Mouse (Mus musculus): ENCODE measurements around the gene Ate1. TPM values are rescaled to one million over a fixed set of nuclear protein-coding genes. Genes with fewer than 3 reads are reported as not detected.
"Not testable (repeated sequence)": the region's sequence is repeated elsewhere in the genome, so short reads cannot be mapped to it uniquely, and the experiment has no call there.

Ate1 gene
- polyA plus RNA-seq, 1 experiment = 30.2 TPM

DNA sequence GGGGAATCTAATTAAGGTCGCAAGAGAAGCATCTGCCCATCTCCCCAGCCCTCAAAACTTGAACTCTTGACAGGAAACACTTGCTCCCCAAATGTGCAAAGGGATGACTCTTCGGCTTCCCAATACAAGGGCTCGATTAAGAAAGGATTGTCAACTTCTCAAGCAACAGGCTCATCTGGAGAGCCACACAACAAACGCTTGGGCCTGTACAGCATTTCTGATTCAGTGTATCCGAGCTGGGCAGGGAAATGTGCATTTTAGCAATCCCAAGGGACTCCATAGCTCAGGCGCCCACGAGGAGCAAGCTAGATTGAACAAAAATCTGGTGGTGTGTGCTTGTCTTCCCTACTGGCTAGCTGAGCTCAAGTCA, 26.2 kb upstream of the Ate1 start:
- TF ChIP-seq CTCF (IDR thresholded peaks at IDR 0.05; ENCODE audit: borderline replicate concordance, extremely low read depth, insufficient read depth, insufficient read length) (no peak), POLR2A (IDR thresholded peaks at IDR 0.05; ENCODE audit: borderline replicate concordance, extremely low read depth, insufficient read depth, insufficient read length, poor library complexity, severe bottlenecking) (no peak)

DNA sequence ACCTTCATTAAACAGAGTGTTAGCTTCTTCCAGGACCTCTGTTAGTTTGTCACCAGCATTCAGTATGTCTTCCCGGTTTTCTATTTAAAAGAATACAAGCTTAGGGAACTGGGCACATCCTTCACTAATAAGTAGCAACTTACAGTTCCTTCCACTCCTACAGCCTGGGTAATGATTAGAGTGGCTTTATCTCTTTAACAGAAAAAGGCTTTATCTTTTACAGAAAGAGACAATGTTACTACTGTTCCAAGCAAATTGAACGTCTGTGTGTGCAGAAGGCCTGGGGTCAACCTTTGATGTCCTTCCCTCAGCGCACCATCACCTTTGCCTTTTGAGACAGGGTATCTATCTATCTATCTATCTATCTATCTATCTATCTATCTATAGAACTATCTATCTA, 25.7 kb upstream of the Ate1 start:
- TF ChIP-seq POLR2A (IDR thresholded peaks at IDR 0.05; ENCODE audit: borderline replicate concordance, extremely low read depth, insufficient read depth, insufficient read length, poor library complexity, severe bottlenecking) (no peak), CTCF (IDR thresholded peaks at IDR 0.05; ENCODE audit: borderline replicate concordance, extremely low read depth, insufficient read depth, insufficient read length) (no peak)
- DNase-seq (ENCODE audit: low read depth) = no peak

More for the DNA sequence above, 26.2 kb upstream of the Ate1 start:
- DNase-seq (ENCODE audit: low read depth) = no peak

DNA sequence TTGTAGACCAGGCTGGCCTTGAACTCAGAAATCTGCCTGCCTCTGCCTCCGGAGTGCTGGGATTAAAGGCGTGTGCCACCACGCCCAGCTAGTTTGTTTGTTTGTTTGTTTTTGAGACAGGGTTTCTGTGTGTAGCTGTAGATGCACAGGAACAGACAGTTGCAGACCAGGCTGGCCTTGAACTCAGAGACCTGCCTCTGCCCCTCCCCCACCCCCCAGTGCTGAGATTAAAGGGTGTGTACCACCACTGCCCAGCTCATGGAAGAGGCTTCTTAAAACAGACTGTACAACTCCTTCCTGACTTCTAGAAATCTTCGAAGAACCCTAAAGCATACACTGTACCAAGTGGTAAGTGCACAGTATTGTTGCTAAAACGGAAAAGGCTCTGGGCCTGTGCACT, 25.2 kb upstream of the Ate1 start:
- no peak for TF ChIP-seq CTCF (IDR thresholded peaks at IDR 0.05; ENCODE audit: borderline replicate concordance, extremely low read depth, insufficient read depth, insufficient read length)
- no peak for TF ChIP-seq POLR2A (IDR thresholded peaks at IDR 0.05; ENCODE audit: borderline replicate concordance, extremely low read depth, insufficient read depth, insufficient read length, poor library complexity, severe bottlenecking)
- DNase-seq (ENCODE audit: low read depth) = no peak

DNA sequence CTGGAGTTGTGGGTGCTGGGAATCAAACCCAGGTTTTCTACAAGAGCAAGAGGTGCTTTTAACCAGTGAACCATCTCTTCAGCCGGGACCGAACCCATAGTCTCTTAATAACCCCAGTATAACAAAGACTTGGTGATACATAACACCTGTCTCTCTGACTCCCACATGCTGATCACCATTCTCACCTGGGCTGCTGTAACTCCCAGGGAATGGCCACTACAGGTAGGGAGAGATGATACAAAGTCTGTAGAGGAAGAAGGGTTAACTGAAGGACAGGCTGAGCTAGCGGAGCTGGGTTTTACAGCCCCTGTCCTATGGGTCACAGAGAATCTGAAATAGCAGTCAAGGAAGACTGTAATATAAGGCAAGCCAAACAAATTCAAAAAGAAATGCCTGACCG, 23.0 kb upstream of the Ate1 start:
- TF ChIP-seq POLR2A (IDR thresholded peaks at IDR 0.05; ENCODE audit: borderline replicate concordance, extremely low read depth, insufficient read depth, insufficient read length, poor library complexity, severe bottlenecking) = no peak
- TF ChIP-seq CTCF (IDR thresholded peaks at IDR 0.05; ENCODE audit: borderline replicate concordance, extremely low read depth, insufficient read depth, insufficient read length) = no peak
- DNase-seq (ENCODE audit: low read depth) = no peak

DNA sequence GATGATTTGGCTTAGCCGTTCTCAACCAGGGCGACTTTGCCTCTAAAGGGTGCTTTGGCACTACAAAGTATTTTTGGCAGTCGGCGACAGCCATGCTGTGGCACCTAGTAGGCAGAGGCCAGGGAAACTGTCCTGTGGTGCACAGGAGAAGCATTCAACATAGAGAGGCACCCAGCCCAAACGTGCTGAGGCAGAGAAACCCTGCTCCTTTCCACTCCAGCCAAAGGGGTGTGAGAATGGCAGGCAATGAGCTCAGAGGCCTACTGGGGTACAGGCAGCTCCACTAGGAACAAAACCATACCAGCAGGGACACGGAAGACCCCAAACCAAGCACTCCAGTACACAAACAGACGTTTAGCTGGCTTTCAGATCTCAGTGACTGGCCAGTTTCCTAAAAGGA, 20.0 kb upstream of the Ate1 start:
- TF ChIP-seq CTCF (IDR thresholded peaks at IDR 0.05; ENCODE audit: borderline replicate concordance, extremely low read depth, insufficient read depth, insufficient read length) (no peak), POLR2A (IDR thresholded peaks at IDR 0.05; ENCODE audit: borderline replicate concordance, extremely low read depth, insufficient read depth, insufficient read length, poor library complexity, severe bottlenecking) (no peak)
- no peak for DNase-seq (ENCODE audit: low read depth)

DNA sequence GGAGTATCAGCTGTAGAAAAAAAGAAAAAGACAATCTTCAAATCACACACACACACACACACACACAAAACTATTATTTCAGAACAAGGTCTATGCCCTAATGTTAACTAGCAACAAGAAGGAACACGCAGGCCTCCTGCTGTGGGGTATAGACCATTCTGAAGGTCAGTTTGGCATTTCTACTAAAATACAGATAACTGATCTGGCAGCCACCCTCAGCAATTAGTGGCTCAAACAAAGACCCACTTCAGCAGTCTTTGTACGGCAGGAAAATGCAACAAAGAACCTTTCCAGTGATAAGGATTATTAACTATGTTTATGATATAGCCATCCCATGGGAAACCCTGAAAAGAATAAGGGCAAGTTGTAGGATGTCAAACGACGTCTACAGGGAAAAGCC, 16.9 kb upstream of the Ate1 start:
- no peak for TF ChIP-seq POLR2A (IDR thresholded peaks at IDR 0.05; ENCODE audit: borderline replicate concordance, extremely low read depth, insufficient read depth, insufficient read length, poor library complexity, severe bottlenecking)
- TF ChIP-seq CTCF (IDR thresholded peaks at IDR 0.05; ENCODE audit: borderline replicate concordance, extremely low read depth, insufficient read depth, insufficient read length) = no peak
- no peak for DNase-seq (ENCODE audit: low read depth)

DNA sequence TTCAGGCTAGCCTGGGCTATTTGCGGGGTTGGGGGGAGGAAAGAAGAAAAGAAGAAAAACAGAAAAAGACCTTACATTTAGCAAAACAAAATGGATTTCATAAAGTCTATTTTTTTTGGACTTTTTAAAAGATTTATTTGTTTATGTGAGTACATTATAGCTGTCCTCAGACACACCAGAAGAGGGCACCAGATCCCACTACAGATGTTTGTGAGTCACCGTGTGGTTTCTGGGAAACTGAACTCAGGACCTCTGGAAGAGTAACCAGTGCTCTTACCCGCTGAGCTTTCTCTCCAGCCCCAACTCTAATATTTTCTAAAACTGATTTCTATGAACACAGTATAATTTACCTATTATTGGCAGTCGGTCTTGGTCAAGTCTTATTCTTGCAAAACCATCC, 15.0 kb upstream of the Ate1 start:
- TF ChIP-seq POLR2A (IDR thresholded peaks at IDR 0.05; ENCODE audit: borderline replicate concordance, extremely low read depth, insufficient read depth, insufficient read length, poor library complexity, severe bottlenecking) (no peak), CTCF (IDR thresholded peaks at IDR 0.05; ENCODE audit: borderline replicate concordance, extremely low read depth, insufficient read depth, insufficient read length) (peak; percentile 26; the same call in 1 of the 2 replicates)
- DNase-seq (ENCODE audit: low read depth) = no peak

DNA sequence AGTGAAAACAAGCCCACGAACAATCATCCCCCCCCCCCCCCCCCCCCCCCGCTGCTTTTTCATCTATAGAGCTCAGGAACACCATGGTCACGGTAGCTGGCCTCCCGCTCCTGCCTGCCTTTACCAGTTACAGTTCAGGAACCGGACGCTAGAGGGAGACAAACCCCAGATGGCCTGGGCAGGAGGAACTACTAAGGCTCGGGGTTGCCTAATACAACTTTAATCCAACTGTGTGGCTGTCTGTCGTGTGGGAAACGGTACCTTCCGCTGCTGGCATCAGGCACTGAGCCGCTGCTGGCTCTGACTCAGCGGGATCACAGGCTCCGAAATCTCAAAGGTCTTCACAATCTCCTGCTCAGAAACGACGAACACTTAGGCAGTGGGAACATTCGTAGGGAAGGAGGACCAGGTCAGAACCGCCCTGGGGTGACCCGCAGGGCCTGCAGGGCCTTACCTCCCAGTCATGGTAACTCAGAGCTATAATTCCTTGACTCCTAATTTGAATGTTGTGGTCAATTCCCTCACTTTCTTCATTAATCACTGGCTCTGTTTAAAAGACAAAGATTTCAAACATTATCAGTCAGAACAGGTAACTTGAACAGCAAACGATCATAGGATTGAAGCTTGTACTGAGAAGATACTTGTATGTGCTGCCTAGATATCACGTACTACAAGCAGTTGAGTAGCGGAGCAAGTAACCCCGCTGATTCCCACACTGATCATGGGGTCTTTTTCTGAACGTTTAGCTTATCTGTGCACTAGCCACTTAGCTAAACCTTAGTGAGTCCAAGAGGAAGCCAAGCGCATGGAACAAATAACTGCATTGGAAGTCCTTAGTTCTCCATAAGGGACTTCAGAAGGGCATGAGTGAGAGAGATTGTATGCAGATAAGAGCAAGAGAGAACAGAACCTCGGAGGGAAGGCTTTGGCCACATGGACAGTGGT, 13.4 kb upstream of the Ate1 start:
- peak; percentile 87 for DNase-seq (ENCODE audit: low read depth)
- TF ChIP-seq POLR2A (IDR thresholded peaks at IDR 0.05; ENCODE audit: borderline replicate concordance, extremely low read depth, insufficient read depth, insufficient read length, poor library complexity, severe bottlenecking) = no peak
- TF ChIP-seq CTCF (IDR thresholded peaks at IDR 0.05; ENCODE audit: borderline replicate concordance, extremely low read depth, insufficient read depth, insufficient read length) = peak; percentile 98

DNA sequence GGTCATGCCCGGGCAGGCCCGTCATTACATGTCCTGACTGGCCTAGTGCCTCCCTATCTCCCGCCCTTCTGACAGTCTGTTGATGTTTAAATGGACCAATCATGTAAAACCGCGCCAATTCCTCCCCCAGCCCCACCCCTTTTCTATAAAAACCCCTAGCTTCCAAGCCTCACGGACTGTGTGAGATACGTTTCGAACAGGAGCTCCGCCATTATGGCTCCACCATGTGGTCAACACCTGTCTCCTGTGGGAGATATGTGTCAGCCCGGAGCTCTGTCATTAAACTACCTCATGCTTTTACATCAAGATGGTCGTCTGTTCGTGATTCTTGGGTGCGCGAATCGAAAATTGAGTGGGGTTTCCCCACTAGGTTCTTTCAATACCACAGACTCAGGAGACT, 11.0 kb upstream of the Ate1 start:
- not testable (repeated sequence) for DNase-seq (ENCODE audit: low read depth)

DNA sequence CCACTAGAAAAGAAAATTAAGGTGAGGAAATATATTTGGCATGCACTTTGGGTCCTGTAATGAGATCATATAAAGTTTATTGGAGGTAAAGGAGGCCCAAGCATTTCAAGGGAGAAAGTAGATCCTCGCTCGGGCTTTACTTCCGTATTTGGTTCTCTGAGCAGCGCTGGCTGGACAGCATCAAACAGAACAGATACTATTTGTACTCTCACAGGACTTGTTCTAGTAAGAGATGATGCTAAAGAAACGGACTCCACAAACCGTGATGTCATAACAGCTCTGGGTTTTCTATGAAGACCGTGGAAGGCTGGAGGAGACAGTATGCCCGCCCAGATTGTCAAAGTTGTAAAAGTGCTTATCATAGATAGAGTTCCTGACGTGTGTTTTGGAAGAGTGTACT, 7.1 kb upstream of the Ate1 start:
- TF ChIP-seq POLR2A (IDR thresholded peaks at IDR 0.05; ENCODE audit: borderline replicate concordance, extremely low read depth, insufficient read depth, insufficient read length, poor library complexity, severe bottlenecking) = no peak
- no peak for TF ChIP-seq CTCF (IDR thresholded peaks at IDR 0.05; ENCODE audit: borderline replicate concordance, extremely low read depth, insufficient read depth, insufficient read length)
- DNase-seq (ENCODE audit: low read depth) = no peak

DNA sequence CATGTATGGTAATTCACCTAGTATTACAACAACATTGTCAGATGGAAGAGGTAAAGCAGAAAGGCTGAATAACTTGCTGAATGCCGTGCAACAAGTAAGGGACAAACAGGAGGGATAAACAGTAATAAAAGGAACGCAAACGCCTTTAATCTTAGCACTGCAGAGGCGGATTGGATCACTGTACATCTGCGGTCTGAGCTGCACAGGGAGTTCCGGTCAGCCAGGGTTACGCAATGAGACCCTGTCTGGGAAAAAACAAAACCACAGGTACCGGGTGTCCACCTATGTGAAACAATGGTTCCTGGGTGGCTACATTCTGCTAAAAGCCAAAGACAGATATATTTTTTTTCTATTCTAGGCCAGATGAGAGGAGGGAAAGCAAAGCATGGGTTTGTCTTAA, 3.3 kb upstream of the Ate1 start:
- TF ChIP-seq POLR2A (IDR thresholded peaks at IDR 0.05; ENCODE audit: borderline replicate concordance, extremely low read depth, insufficient read depth, insufficient read length, poor library complexity, severe bottlenecking) = no peak
- TF ChIP-seq CTCF (IDR thresholded peaks at IDR 0.05; ENCODE audit: borderline replicate concordance, extremely low read depth, insufficient read depth, insufficient read length) = no peak
- no peak for DNase-seq (ENCODE audit: low read depth)

DNA sequence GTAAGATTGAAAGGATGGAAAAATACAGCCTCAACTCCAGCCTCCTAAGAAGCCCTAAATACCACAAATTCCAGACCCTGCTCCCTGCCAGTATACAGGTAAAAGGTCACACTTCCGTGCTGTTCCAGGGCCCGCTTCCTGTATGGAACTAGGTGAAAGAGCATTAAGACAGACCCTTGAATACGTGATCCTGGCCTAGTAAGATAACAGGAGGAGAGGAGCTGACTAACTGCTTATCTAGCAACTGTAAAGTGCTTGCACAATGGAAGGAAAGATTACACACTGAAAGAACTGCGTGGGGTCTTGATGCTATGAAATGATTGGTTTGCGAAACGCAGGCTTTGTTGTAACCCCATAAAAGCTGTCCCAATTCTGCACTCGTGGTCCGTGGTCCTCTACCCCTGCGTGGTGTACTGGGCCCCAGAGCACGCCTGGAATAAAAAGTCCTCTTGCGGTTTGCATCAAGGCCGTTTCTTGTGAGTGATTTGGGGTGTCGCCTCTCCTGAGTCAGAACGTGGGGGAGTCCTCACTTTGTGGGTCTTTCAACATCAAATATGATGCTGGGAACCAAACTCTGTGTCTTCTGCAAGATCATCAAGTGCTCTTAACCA, 748 bp upstream of the Ate1 start:
- TF ChIP-seq CTCF (IDR thresholded peaks at IDR 0.05; ENCODE audit: borderline replicate concordance, extremely low read depth, insufficient read depth, insufficient read length) (no peak), POLR2A (IDR thresholded peaks at IDR 0.05; ENCODE audit: borderline replicate concordance, extremely low read depth, insufficient read depth, insufficient read length, poor library complexity, severe bottlenecking) (no peak)
- DNase-seq (ENCODE audit: low read depth) = no peak

Measured in brain, embryonic 14.5 days (tissue).